Mouse (Mus musculus) C2C12 (cell line): Measurements from ENCODE around the gene Mapk8.

Experiments
- CTCF ChIP-seq: IDR thresholded peaks from one replicate; pipeline ENCODE4 v1.5.1; 2011; ENCODE audit not compliant: control insufficient read depth, insufficient read depth, insufficient read length
- MAX ChIP-seq: IDR thresholded peaks from one replicate; pipeline ENCODE4 v1.6.1; 2011; ENCODE audit warnings: mild to moderate bottlenecking, control low read depth
- USF1 ChIP-seq: IDR thresholded peaks from one replicate; pipeline ENCODE4 v1.6.1; 2011; ENCODE audit warnings: low read depth, mild to moderate bottlenecking, control low read depth, moderate library complexity

DNA sequence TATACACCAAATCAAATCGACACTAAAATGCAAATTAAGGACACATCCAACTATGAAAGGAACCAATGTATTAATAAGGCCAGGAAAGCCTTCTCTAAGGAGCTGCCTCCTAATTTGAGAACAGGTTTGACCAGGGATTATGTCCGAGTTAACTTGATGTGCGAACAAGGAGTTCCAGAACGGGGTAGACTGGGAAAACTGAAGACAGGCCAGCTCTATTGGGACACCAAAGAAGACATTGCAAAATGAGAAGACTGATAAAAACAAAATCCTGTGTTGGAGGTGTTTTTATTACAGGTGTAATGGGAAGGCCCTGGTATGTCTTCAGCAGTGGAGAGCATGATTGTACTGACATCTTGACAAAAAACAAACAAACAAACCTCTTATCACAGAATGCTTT, 1.3 kb upstream of the Mapk8 start:
- no peak for TF ChIP-seq USF1
- TF ChIP-seq MAX, result no peak
- TF ChIP-seq CTCF, result no peak
